14 mouse cellular contexts compared by ENCODE assay signal in the genomic region with DNA sequence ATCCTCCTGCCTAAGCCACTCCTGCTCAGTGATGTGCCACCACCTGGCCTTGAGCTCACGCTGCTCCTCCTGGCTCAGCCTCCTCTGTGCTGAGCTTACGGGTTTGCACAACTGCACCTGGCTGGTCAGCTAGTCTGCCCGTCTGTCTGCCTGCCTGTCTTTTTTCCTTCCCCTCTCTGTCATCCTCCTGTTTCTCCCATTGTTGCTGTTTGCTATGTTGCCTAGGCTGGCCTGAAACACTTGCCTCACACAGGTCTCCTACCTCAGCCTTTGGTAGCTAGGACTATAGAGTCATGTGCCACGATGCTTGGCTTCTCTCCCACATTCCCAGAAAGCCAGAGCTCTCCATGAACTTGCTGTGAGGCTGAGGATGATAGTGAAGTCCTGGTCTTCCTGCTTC. TPM values are rescaled to one million over a fixed set of nuclear protein-coding genes. Genes with fewer than 3 reads are reported as not detected.
A peak's percentile ranks its signal among the peaks of the same experiment; 100 is the strongest.
DNase-seq lines count a peak whose midpoint lies in the region; ATAC-seq lines count a peak whose summit lies in the region.
"Had no signal": no experiment of that assay in that cellular context is flagged by ENCODE, and none has a peak within 500 bp of the region (broad histone marks: within the 10 kb centered on the region; RNA-seq: fewer than 3 reads in every experiment).

No protein-coding gene starts in this region.

- WGBS in hindbrain, embryonic 11.5 days: 77% methylated on average over 4 of the region's 4 CpGs
- 86% methylated on average over 4 of the region's 4 CpGs for WGBS in hindbrain, embryonic 10.5 days
- 67% methylated on average over 4 of the region's 4 CpGs for WGBS in forebrain, embryonic 13.5 days
- WGBS in midbrain, embryonic 15.5 days: 66% methylated on average over 4 of the region's 4 CpGs

- no peaks in the 10 kb centered on the region for H3K9me3 ChIP-seq in hindbrain, embryonic 11.5 days (ENCODE audit: control insufficient read depth, low read length)
- H3K9me3 ChIP-seq in hindbrain, embryonic 10.5 days: no peaks in the 10 kb centered on the region
- H3K9me3 ChIP-seq in forebrain, embryonic 13.5 days (replicated peaks): no peaks in the 10 kb centered on the region
- H3K9me3 ChIP-seq in midbrain, embryonic 15.5 days: no peaks in the 10 kb centered on the region

- H3K4me1 ChIP-seq in hindbrain, embryonic 11.5 days (replicated peaks; ENCODE audit: control insufficient read depth, insufficient read depth, low read length): no peaks in the 10 kb centered on the region
- H3K4me1 ChIP-seq in hindbrain, embryonic 10.5 days (replicated peaks): peaks cover 26% of the 10 kb centered on the region
- peaks cover 30% of the 10 kb centered on the region for H3K4me1 ChIP-seq in forebrain, embryonic 13.5 days
- peaks cover 22% of the 10 kb centered on the region for H3K4me1 ChIP-seq in midbrain, embryonic 15.5 days

- H3K4me3 ChIP-seq in hindbrain, embryonic 11.5 days (ENCODE audit: low read depth, low read length): no peak overlapping the region
- no peak overlapping the region for H3K4me3 ChIP-seq in hindbrain, embryonic 10.5 days
- no peak overlapping the region for H3K4me3 ChIP-seq in forebrain, embryonic 13.5 days
- H3K4me3 ChIP-seq in midbrain, embryonic 15.5 days: no peak overlapping the region

- 0 out of 2 replicates have a peak, but pooled peaks cover 2% of the 10 kb centered on the region for H3K36me3 ChIP-seq in hindbrain, embryonic 11.5 days (ENCODE audit: control insufficient read depth, insufficient read depth, low read length)
- peaks cover 58% of the 10 kb centered on the region for H3K36me3 ChIP-seq in hindbrain, embryonic 10.5 days
- H3K36me3 ChIP-seq in forebrain, embryonic 13.5 days (ENCODE audit: poor library complexity, severe bottlenecking): peaks cover 50% of the 10 kb centered on the region
- peaks cover 11% of the 10 kb centered on the region; the same call in 1 of the 2 replicates for H3K36me3 ChIP-seq in midbrain, embryonic 15.5 days (replicated peaks)

- no peaks in the 10 kb centered on the region for H3K27me3 ChIP-seq in hindbrain, embryonic 11.5 days (ENCODE audit: control insufficient read depth, insufficient read depth, low read length)
- H3K27me3 ChIP-seq in hindbrain, embryonic 10.5 days (ENCODE audit: insufficient read depth, poor library complexity, severe bottlenecking): no peaks in the 10 kb centered on the region
- no peaks in the 10 kb centered on the region for H3K27me3 ChIP-seq in forebrain, embryonic 13.5 days
- no peaks in the 10 kb centered on the region for H3K27me3 ChIP-seq in midbrain, embryonic 15.5 days (replicated peaks)

- no peak overlapping the region for H3K4me2 ChIP-seq in hindbrain, embryonic 11.5 days (replicated peaks; ENCODE audit: low read depth, low read length)
- no peak overlapping the region for H3K4me2 ChIP-seq in forebrain, embryonic 13.5 days
- H3K4me2 ChIP-seq in midbrain, embryonic 15.5 days: no peak overlapping the region

- ATAC-seq in hindbrain, embryonic 11.5 days (ENCODE audit: low FRiP score): no peak
- ATAC-seq in forebrain, embryonic 13.5 days: no peak
- ATAC-seq in midbrain, embryonic 15.5 days (replicated peaks): no peak
- no peak for ATAC-seq in granulocyte monocyte progenitor cell, adult 5-6 weeks (replicated peaks; ENCODE audit: poor library complexity, severe bottlenecking)

- H3K27ac ChIP-seq in hindbrain, embryonic 11.5 days (ENCODE audit: low read depth, low read length): peak overlapping the region; percentile 49; the same call in 1 of the 2 replicates
- H3K27ac ChIP-seq in hindbrain, embryonic 10.5 days: no peak overlapping the region
- peak overlapping the region; percentile 92 for H3K27ac ChIP-seq in forebrain, embryonic 13.5 days
- H3K27ac ChIP-seq in midbrain, embryonic 15.5 days: peak overlapping the region; percentile 72

- H3K9ac ChIP-seq in hindbrain, embryonic 11.5 days (ENCODE audit: low read depth, low read length): no peak overlapping the region
- peak overlapping the region; percentile 21; the same call in 1 of the 2 replicates for H3K9ac ChIP-seq in forebrain, embryonic 13.5 days
- H3K9ac ChIP-seq in midbrain, embryonic 15.5 days: no peak overlapping the region

- DNase-seq in adrenal gland, adult 2 months: peak; percentile 52
- no peak for DNase-seq in adrenal gland, postnatal 25 days
- no peak for DNase-seq in hindbrain, embryonic 11.5 days (ENCODE audit: low spot score)
- no peak for DNase-seq in hindbrain, embryonic 10.5 days (ENCODE audit: low spot score)
- DNase-seq in right cerebral cortex, postnatal 14 days: no peak
- DNase-seq: embryo, embryonic 11 days; spleen, adult 18-20 months had no signal

RNA-seq across cellular contexts. Expression of a gene that starts 21.6 kb away (rescaled TPM):
- 100 to 1,000 TPM; 219 to 227 TPM for total RNA-seq in adrenal gland, adult 2 months (2021)
- polyA plus RNA-seq in adrenal gland, adult 2 months (2012; rRNA removed): 128 and 143 TPM in 2 replicates
- total RNA-seq in adrenal gland, postnatal 25 days (2021): 150 and 209 TPM in 2 replicates
- 67.5 and 71.7 TPM in 2 replicates for polyA plus RNA-seq in hindbrain, embryonic 11.5 days (2014; fragmentation: Nextera tagmentation; extraction: Ambion mirVana)
- polyA plus RNA-seq in hindbrain, embryonic 10.5 days (2016; fragmentation: Nextera tagmentation; extraction: Ambion mirVana): 89.0 and 93.5 TPM in 2 replicates
- 75.2 and 82.2 TPM in 2 replicates for polyA plus RNA-seq in forebrain, embryonic 13.5 days (2015; fragmentation: Nextera tagmentation; extraction: Ambion mirVana)
- polyA plus RNA-seq in midbrain, embryonic 15.5 days (2015; fragmentation: Nextera tagmentation; extraction: Ambion mirVana): 60.8 and 66.1 TPM in 2 replicates
- total RNA-seq in granulocyte monocyte progenitor cell, adult 5-6 weeks (2014; fragmentation: Nextera tagmentation): 36.1 and 48.5 TPM in 2 replicates
- total RNA-seq in granulocyte monocyte progenitor cell, adult 5-6 weeks (2017): 43.7 and 45.4 TPM in 2 replicates

RNA-seq across cellular contexts. Expression of a gene that starts 40.8 kb away (rescaled TPM):
- not detected for total RNA-seq in adrenal gland, adult 2 months (2021)
- 0.06 and 0.48 TPM in 2 replicates for polyA plus RNA-seq in adrenal gland, adult 2 months (2012; rRNA removed)
- not detected in 2 replicates for total RNA-seq in adrenal gland, postnatal 25 days (2021)
- polyA plus RNA-seq in hindbrain, embryonic 11.5 days (2014; fragmentation: Nextera tagmentation; extraction: Ambion mirVana): 11.2 and 13.4 TPM in 2 replicates
- 3.3 and 10.9 TPM in 2 replicates for polyA plus RNA-seq in hindbrain, embryonic 10.5 days (2016; fragmentation: Nextera tagmentation; extraction: Ambion mirVana)
- polyA plus RNA-seq in forebrain, embryonic 13.5 days (2015; fragmentation: Nextera tagmentation; extraction: Ambion mirVana): 37.3 and 42.7 TPM in 2 replicates
- polyA plus RNA-seq in midbrain, embryonic 15.5 days (2015; fragmentation: Nextera tagmentation; extraction: Ambion mirVana): 71.9 and 74.4 TPM in 2 replicates
- not detected in 2 replicates for total RNA-seq in granulocyte monocyte progenitor cell, adult 5-6 weeks (2014; fragmentation: Nextera tagmentation)
- not detected in 2 replicates for total RNA-seq in granulocyte monocyte progenitor cell, adult 5-6 weeks (2017)
- total RNA-seq: gastrocnemius, postnatal 4 days; hematopoietic stem cell, adult 5-6 weeks; liver, adult 2 months; monocyte, adult 5-6 weeks had no signal
- polyA plus RNA-seq: liver, adult 2 months had no signal

RNA-seq across cellular contexts. Expression of a gene that starts 59.9 kb away (rescaled TPM):
- total RNA-seq in adrenal gland, adult 2 months (2021): 10 to 100 TPM; 12.8 to 15.9 TPM
- polyA plus RNA-seq in adrenal gland, adult 2 months (2012; rRNA removed): 22.5 and 27.7 TPM in 2 replicates
- total RNA-seq in adrenal gland, postnatal 25 days (2021): 16.9 and 18.0 TPM in 2 replicates
- polyA plus RNA-seq in hindbrain, embryonic 11.5 days (2014; fragmentation: Nextera tagmentation; extraction: Ambion mirVana): 22.4 and 24.5 TPM in 2 replicates
- polyA plus RNA-seq in hindbrain, embryonic 10.5 days (2016; fragmentation: Nextera tagmentation; extraction: Ambion mirVana): 36.3 and 39.3 TPM in 2 replicates
- polyA plus RNA-seq in forebrain, embryonic 13.5 days (2015; fragmentation: Nextera tagmentation; extraction: Ambion mirVana): 35.1 and 36.5 TPM in 2 replicates
- 38.7 and 40.5 TPM in 2 replicates for polyA plus RNA-seq in midbrain, embryonic 15.5 days (2015; fragmentation: Nextera tagmentation; extraction: Ambion mirVana)
- total RNA-seq in granulocyte monocyte progenitor cell, adult 5-6 weeks (2014; fragmentation: Nextera tagmentation): 16.9 and 18.4 TPM in 2 replicates
- 4.7 and 6.6 TPM in 2 replicates for total RNA-seq in granulocyte monocyte progenitor cell, adult 5-6 weeks (2017)

RNA-seq across cellular contexts. Expression of a gene that starts 59.9 kb away (rescaled TPM):
- total RNA-seq in adrenal gland, adult 2 months (2021): 100 to 1,000 TPM; 111 to 179 TPM
- 202 and 253 TPM in 2 replicates for polyA plus RNA-seq in adrenal gland, adult 2 months (2012; rRNA removed)
- total RNA-seq in adrenal gland, postnatal 25 days (2021): 108 and 114 TPM in 2 replicates
- 72.1 and 72.9 TPM in 2 replicates for polyA plus RNA-seq in hindbrain, embryonic 11.5 days (2014; fragmentation: Nextera tagmentation; extraction: Ambion mirVana)
- polyA plus RNA-seq in hindbrain, embryonic 10.5 days (2016; fragmentation: Nextera tagmentation; extraction: Ambion mirVana): 55.7 and 73.2 TPM in 2 replicates
- polyA plus RNA-seq in forebrain, embryonic 13.5 days (2015; fragmentation: Nextera tagmentation; extraction: Ambion mirVana): 68.2 and 72.8 TPM in 2 replicates
- polyA plus RNA-seq in midbrain, embryonic 15.5 days (2015; fragmentation: Nextera tagmentation; extraction: Ambion mirVana): 156 and 157 TPM in 2 replicates
- total RNA-seq in granulocyte monocyte progenitor cell, adult 5-6 weeks (2014; fragmentation: Nextera tagmentation): 3.8 and 10.6 TPM in 2 replicates
- total RNA-seq in granulocyte monocyte progenitor cell, adult 5-6 weeks (2017): 3.8 and 6.3 TPM in 2 replicates
